Mouse (Mus musculus) CD8-positive naive resting alpha-beta T cell, adult 57 days (primary cell): ENCODE measurements around the gene Cfap99. TPM values are rescaled to one million over a fixed set of nuclear protein-coding genes. Genes with fewer than 3 reads are reported as not detected.

Experiments used
- total RNA-seq: library from RNA; stranded (reverse); gene quantifications from one replicate; pipeline ENCODE4 v1.2.4, GENCODE M21; 2023

Cfap99 gene
- not detected for total RNA-seq

GRCm38 (mm10) chr5:34288154-34288716 lies at the start of gene Cfap99, which contains the start of gene Zfyve28:
Cfap99 (plus strand) TSS chr5:34288600.
Zfyve28 (minus strand) TSS chr5:34288449.

GRCm38 (mm10) chr5:34336097-34336774 lies 47.8 kb downstream of the Cfap99 start, which contains the start of gene Rnf4:
Rnf4 (plus strand) TSS chr5:34336289.

GRCm38 (mm10) chr5:34369341-34370021 lies 81.1 kb downstream of the Cfap99 start, which contains the start of gene Fam193a:
Fam193a (plus strand) TSS chr5:34369933.

Other genes starting within 250 kb of the Cfap99 start
- gene Poln, start 119.2 kb upstream of the Cfap99 start, total RNA-seq = 0.73 TPM
- 38.3 TPM for gene Haus3, start 119.1 kb upstream of the Cfap99 start, total RNA-seq
- gene Mxd4, start 100.9 kb upstream of the Cfap99 start, total RNA-seq = 76.6 TPM
- gene Zfyve28, start 151 bp upstream of the Cfap99 start, total RNA-seq = 2.3 TPM
- 212 TPM for gene Rnf4, start 47.7 kb downstream of the Cfap99 start, total RNA-seq
- 82.1 TPM for gene Fam193a, start 81.3 kb downstream of the Cfap99 start, total RNA-seq
- gene Tnip2, start 225.4 kb downstream of the Cfap99 start, total RNA-seq = 14.9 TPM
- 10.8 TPM for gene Sh3bp2, start 237.2 kb downstream of the Cfap99 start, total RNA-seq